Mouse (Mus musculus) adrenal gland, postnatal 36 days (tissue): ENCODE data around the gene Olfr1246. TPM values are rescaled to one million over a fixed set of nuclear protein-coding genes. Genes with fewer than 3 reads are reported as not detected.
"Not testable (repeated sequence)": the region's sequence is repeated elsewhere in the genome, so short reads cannot be mapped to it uniquely, and the experiment has no call there.

Experiments used
- DNase-seq, 2 experiments: peaks; one replicate each; pipeline ENCODE4 v3.0.0; 2021; ENCODE audit warnings: mixed read lengths in 1 of 2
- long read RNA-seq, 2 experiments: library from polyadenylated mRNA; stranded (forward); transcript quantifications; one replicate each; pipeline ENCODE4 v2.0.0; 2021; ENCODE audit warnings: borderline sequencing depth in 2 of 2
- total RNA-seq, 2 experiments: library from RNA; stranded (reverse); gene quantifications; 2 replicates each; pipeline ENCODE4 v1.2.3; 2021

Olfr1246 gene
- not detected for total RNA-seq
- long read RNA-seq, experiment 1, result 0 reads
- long read RNA-seq, experiment 2, result 0 reads

DNA sequence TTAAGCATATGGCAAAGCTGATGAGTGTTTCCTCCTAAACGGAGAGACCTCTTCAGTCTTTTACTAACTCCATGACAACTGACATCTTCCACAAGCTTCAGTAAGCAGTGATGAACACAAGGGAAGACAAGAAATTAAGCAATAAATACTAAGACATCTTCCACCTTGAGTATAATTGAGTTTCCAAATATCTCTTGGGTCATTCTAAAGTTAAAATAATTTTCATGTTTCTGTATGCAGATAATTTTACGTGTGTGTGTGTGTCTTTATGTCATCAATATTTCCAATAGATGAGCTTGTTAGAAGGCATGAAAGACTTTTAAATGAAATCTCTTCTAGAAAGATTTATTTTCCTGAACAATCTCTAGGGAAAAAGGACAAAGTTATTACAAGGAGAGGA is at the start of gene Olfr1246:
Gene Olfr1246 (minus strand): TSS at position 101 of the 400 bp plus-strand sequence.
- DNase-seq, result no peak

DNA sequence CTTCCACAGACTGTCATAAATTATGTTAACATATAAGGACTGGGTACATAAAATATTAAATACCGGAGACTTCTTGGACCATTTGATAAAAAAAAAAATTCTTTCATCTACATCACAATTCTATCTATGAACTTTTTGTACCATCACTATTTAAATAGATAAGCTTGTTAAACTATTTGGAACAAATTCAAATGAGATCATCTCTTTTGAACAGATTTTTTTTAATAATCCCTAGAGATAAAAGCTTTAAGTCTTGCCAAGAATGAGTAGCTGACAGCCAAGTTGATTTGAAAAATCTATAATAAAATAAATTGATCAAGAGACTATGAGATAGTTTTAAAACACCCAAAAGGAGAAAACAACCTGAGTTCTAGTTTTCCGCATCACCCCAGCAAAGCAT is 41.9 kb upstream of the Olfr1246 start, which contains the start of gene Olfr1249:
Gene Olfr1249 (minus strand): TSS at position 101 of the 400 bp plus-strand sequence.
- no peak for DNase-seq

- DNase-seq, result not testable (repeated sequence)
These were observed 25.2 kb upstream of the Olfr1246 start, which contains the start of gene Olfr1248 for GRCm38 (mm10) chr2:89618145-89618544. TSS of gene Olfr1248 (minus strand) at chr2:89618245.

DNA sequence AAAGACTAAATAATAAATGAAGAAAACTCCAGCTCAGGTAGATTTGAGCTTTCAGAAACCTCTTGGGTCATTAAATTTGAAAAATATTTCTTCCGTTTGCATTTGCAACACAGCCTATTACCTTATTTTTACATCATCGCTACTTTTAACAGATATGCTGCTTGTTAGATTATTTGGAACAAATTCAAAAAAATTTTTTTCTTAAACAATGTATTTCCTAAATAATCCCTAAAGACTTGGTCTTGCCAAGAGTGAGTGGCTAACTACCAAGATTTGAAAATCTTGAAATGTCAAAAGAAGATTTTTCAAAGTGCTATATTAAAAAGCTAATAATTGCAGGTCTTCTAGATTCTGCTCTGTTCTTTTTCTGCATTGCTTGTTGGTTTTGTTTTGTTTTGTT is 21.1 kb upstream of the Olfr1246 start, which contains the start of gene Olfr1247:
Gene Olfr1247 (minus strand): TSS at position 101 of the 400 bp plus-strand sequence.
- DNase-seq, result no peak

- no peak for DNase-seq
These were observed 14.6 kb downstream of the Olfr1246 start, which contains the start of gene Olfr1245 for GRCm38 (mm10) chr2:89578347-89578746. TSS of gene Olfr1245 (minus strand) at chr2:89578447.

- not testable (repeated sequence) for DNase-seq
These were observed 30.3 kb downstream of the Olfr1246 start for GRCm38 (mm10) chr2:89562706-89563105.

DNA sequence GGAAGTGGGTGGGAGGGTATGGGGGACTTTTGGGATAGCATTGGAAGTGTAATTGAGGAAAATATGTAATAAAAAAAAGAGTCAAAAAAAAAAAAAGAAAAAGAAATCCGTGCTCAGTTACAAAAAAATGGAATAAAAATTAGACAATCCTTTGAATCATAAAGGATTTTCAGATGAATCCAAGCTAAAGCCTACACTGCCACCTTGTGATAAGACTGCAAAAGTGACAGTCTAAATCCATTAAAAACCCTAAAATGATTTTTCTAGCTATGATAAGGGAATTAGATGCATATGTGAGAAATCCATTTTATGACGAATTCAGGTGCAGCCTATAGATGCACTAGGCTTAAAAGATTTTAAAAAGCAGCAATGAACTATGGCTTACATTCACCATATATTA is 48.4 kb downstream of the Olfr1246 start:
- no peak for DNase-seq

GRCm38 (mm10) chr2:89539923-89540322 is 53.0 kb downstream of the Olfr1246 start:
- no peak for DNase-seq

Other genes starting within 250 kb of the Olfr1246 start
- not detected for gene Olfr1234, start 228.3 kb downstream of the Olfr1246 start, total RNA-seq
- gene Olfr1238, start 183.5 kb downstream of the Olfr1246 start, total RNA-seq, result not detected
- gene Olfr1239, start 172.8 kb downstream of the Olfr1246 start, total RNA-seq, result not detected
- gene Olfr1240, start 150.2 kb downstream of the Olfr1246 start, total RNA-seq, result not detected
- gene Olfr1241, start 106.0 kb downstream of the Olfr1246 start, total RNA-seq, result not detected
- gene Olfr1242, start 94.8 kb downstream of the Olfr1246 start, total RNA-seq, result not detected
- not detected for gene Olfr1243, start 61.7 kb downstream of the Olfr1246 start, total RNA-seq
- not detected for gene Olfr1245, start 14.7 kb downstream of the Olfr1246 start, total RNA-seq
- gene Olfr1247, start 21.0 kb upstream of the Olfr1246 start, total RNA-seq, result not detected
- not detected for gene Olfr1248, start 25.1 kb upstream of the Olfr1246 start, total RNA-seq
- gene Olfr1249, start 41.8 kb upstream of the Olfr1246 start, total RNA-seq, result not detected
- gene Olfr1250, start 68.3 kb upstream of the Olfr1246 start, total RNA-seq, result not detected
- not detected for gene Olfr1251, start 78.8 kb upstream of the Olfr1246 start, total RNA-seq
- gene Olfr1252, start 131.9 kb upstream of the Olfr1246 start, total RNA-seq, result not detected
- gene Olfr1253, start 163.9 kb upstream of the Olfr1246 start, total RNA-seq, result not detected
- not detected for gene Olfr1254, start 200.5 kb upstream of the Olfr1246 start, total RNA-seq
- not detected for gene Olfr1255, start 218.9 kb upstream of the Olfr1246 start, total RNA-seq
- not detected for gene Olfr1256, start 248.4 kb upstream of the Olfr1246 start, total RNA-seq